Mouse (Mus musculus): ENCODE measurements at regions not wholly inside any gene's neighbourhood (a gene's known extent, or its start where the extent isn't known, plus 50 kb on each side); places are given as distances from the start of the nearest gene placed in this dataset.

DNA sequence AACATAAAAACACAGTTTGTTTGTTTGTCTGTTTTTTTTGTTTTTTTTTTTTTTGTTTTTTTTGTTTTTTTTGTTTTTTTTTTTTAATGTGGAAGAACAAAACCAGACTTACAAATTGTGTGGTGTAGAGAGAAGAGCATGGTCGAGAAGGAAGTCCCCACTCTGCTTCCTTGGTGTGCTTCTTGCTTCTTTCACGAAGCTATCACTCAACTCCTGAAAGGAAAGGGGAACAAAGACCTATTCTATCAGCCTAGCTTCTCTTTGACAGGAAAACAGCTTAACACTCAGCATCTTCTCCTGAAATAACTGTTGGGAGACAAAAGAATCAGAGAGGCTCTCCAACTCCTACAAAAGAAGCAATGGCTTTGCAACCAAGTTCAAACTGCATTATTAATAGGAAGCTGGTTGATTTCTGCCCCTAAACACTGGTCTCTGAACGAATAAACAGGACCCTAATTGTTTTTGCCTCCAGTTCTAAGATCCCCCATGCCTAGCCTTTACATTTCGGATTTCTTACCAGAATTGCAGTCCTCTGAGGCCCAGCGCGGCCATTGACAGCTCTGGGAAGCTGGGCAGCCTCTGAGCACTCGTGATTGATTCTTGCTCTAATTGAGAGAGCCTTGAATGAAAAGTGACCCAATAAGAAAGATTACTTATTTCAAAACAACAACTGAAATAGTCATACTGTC is 230.2 kb downstream of the Ttll7 start:
- H3K4me1 ChIP-seq = peaks cover 69% of the 10 kb centered on the region
- peak overlapping the region; percentile 74 for H3K27ac ChIP-seq
- peak; percentile 42 for DNase-seq (ENCODE audit: extremely low spot score, low spot score)
- 7% methylated on average over 7 of the region's 7 CpGs for WGBS
- H3K9me3 ChIP-seq = no peaks in the 10 kb centered on the region
- H3K36me3 ChIP-seq (replicated peaks) = no peaks in the 10 kb centered on the region
- H3K4me3 ChIP-seq = no peak overlapping the region
- peaks cover 12% of the 10 kb centered on the region; the same call in 1 of the 2 replicates for H3K27me3 ChIP-seq (ENCODE audit: poor library complexity, severe bottlenecking)

DNA sequence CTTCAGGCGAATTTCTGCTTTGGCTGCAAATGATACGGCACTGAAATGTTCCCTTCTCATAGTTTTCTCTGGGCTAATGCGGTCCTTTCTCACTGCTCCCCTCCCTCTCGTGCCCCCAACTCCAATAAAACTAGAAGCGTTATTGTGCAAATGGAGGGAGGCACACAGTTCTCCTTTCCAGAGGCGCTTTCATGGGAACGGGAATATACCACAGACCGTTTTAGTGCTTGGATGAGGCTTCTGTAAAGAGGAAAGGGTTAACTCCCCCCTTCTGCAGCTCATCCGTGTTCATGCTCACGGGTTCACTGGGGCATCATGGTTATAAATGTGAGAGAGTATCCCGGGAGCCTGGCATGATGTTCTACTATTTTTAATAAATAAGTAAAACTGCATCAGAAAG is 231.2 kb downstream of the Ttll7 start:
- Histone ChIP-seq H3K4me3 (peak overlapping the region; percentile 6; the same call in 1 of the 2 replicates), H3K27ac (peak overlapping the region; percentile 74)

DNA sequence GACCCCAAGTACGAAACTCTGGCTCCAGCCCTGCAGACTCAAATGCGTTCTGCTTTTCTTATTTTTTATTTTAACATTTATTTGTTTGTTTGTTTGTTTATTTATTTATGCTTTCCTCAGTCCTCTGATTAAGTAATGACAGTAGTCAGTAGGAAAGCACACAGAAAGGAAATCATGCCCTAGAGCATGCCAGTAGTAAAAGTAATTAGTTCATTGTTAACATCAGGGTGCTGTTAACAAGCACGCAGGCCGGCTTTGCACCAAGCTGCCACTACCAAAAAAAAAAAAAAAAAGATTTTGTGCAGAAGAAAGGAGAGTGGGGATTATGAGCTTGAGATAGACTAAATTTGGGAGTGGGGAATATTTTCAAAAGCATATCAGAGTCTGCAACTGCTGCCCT is 231.7 kb downstream of the Ttll7 start:
- Histone ChIP-seq H3K27me3 (ENCODE audit: poor library complexity, severe bottlenecking) (peaks cover 12% of the 10 kb centered on the region; the same call in 1 of the 2 replicates), H3K4me3 (no peak overlapping the region; the same call in 1 of the 2 replicates), H3K4me1 (peaks cover 69% of the 10 kb centered on the region), H3K27ac (0 out of 2 replicates have a peak overlapping the region, but pooled peaks have one; percentile 36), H3K36me3 (replicated peaks) (no peaks in the 10 kb centered on the region), H3K9me3 (no peaks in the 10 kb centered on the region)
- 56% methylated on average over 4 of the region's 4 CpGs for WGBS
- DNase-seq (ENCODE audit: extremely low spot score, low spot score) = no peak

More for the DNA sequence above, 231.2 kb downstream of the Ttll7 start:
- no peaks in the 10 kb centered on the region for H3K9me3 ChIP-seq
- H3K4me1 ChIP-seq = peaks cover 69% of the 10 kb centered on the region
- WGBS = 50% methylated on average over 11 of the region's 11 CpGs
- DNase-seq (ENCODE audit: extremely low spot score, low spot score) = no peak
- H3K27me3 ChIP-seq (ENCODE audit: poor library complexity, severe bottlenecking) = peaks cover 12% of the 10 kb centered on the region; the same call in 1 of the 2 replicates
- H3K36me3 ChIP-seq (replicated peaks) = no peaks in the 10 kb centered on the region

DNA sequence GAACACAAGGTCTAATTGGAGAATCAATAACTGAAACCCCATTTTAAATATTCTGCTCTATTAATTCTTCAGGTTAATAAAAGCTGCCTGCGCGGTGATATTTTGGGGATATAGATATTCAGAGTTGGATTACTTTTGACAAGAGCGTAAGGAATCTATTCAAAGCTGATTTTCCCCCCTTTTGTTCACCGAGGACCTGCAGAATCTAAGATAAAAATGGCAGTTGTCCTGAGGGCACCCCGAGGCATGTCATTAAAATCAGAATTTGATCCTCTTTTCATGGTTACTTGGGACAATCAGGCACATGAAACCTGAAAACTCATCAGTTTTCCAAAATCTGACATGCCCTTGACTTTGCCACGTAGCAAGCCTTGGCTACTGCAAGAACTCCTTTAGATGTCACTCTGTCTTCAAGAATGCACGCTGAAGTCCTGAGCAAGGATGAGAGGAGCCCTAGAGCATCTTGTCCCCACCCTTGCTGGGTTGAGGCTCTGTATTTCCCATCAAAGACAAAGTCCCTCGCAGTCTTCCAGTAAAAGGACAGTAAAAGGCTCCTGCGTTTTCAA is 232.5 kb downstream of the Ttll7 start:
- no peak for DNase-seq (ENCODE audit: extremely low spot score, low spot score)
- 0 out of 2 replicates have a peak overlapping the region, but pooled peaks have one; percentile 36 for H3K27ac ChIP-seq
- no peaks in the 10 kb centered on the region for H3K9me3 ChIP-seq
- no peaks in the 10 kb centered on the region for H3K36me3 ChIP-seq (replicated peaks)
- WGBS = 56% methylated on average over 9 of the region's 9 CpGs
- no peak overlapping the region for H3K4me3 ChIP-seq
- H3K27me3 ChIP-seq (ENCODE audit: poor library complexity, severe bottlenecking) = peaks cover 12% of the 10 kb centered on the region; the same call in 1 of the 2 replicates
- H3K4me1 ChIP-seq = peaks cover 63% of the 10 kb centered on the region

DNA sequence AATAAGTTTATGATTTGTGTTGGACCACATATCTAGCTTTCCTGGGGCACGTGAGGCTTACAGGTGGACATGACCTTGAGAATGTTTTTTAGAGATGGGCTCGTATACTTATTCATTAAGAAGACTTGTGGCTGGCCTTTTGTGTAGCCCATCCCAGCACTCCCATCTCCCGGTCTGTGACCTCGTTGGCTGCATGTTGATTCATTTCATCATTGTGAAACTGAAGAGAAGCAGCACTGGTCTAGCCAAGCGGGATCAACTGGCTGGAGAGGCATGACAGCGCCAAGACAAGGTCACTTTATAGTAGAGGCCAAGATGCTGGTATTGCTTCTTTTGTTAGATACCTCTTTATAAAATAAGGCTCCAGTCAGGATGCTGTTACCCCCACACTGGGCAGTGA is 236.0 kb downstream of the Ttll7 start:
- H3K4me3 ChIP-seq = no peak overlapping the region
- no peak for DNase-seq (ENCODE audit: extremely low spot score, low spot score)
- no peak overlapping the region for H3K27ac ChIP-seq
- H3K9me3 ChIP-seq = no peaks in the 10 kb centered on the region
- peaks cover 12% of the 10 kb centered on the region; the same call in 1 of the 2 replicates for H3K27me3 ChIP-seq (ENCODE audit: poor library complexity, severe bottlenecking)
- 83% methylated on average over 6 of the region's 6 CpGs for WGBS
- peaks cover 44% of the 10 kb centered on the region for H3K4me1 ChIP-seq
- H3K36me3 ChIP-seq (replicated peaks) = no peaks in the 10 kb centered on the region

DNA sequence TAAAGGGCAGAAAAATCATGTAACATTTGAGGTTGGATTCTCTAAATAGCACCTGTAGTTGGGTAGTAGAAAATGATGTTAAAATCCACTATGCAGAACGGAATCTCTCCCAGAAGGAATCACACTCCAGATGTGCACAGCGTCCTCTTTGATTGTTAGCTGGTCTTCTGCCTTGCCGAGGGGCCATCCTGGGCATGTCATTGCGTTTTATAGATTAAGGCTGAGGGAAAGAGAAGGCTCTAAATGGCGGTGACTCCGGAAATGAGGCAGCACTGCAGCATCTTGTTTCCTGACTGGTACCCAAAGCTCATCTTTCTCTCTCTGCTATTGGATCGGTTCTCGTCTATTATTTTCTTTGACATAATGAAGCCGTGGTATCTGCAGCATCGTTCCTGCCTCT is 237.5 kb downstream of the Ttll7 start:
- peaks cover 28% of the 10 kb centered on the region for H3K4me1 ChIP-seq

DNA sequence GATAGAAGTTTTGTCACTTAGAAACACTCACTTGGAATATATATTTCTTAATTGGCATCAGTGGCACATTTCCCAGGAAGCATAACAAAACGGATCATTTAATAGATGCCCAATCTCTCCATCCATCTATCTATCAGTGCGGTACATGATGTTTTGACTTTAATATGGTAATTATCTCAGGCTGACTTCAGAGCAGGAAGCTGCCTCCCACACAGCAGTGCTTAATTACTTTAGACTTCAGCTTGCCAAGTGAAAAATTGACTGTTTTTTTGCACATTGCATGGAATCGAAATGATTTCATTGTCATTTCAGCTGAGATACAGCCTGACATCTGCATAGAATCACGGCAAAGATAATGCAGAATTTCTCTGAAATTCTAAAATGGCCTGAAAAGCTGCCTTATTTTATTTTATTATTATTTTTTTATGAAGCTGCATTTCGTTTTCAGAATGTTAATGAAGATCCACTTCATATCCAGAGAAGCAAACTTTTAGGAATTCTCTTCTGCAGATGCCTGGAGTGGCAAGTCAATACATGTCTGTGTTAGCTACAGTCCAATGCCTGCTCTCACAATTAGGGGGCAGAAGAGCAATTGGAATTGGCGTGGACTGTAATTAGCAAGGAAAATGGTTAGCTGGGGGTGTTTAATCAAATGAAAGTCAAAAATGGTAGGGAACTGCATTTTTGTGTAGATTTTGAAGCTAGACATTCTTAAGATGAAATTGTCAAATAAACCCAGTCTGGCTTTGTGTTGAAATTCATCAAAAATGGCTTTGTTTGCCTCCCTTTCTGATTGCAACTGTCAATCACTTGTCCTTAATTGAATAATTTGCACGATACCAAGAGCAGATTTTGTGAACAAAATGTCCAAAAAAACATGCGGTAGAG is 240.3 kb downstream of the Ttll7 start:
- no peaks in the 10 kb centered on the region for H3K36me3 ChIP-seq (replicated peaks)
- H3K4me1 ChIP-seq = peaks cover 16% of the 10 kb centered on the region
- WGBS = 72% methylated on average over 8 of the region's 8 CpGs
- no peak overlapping the region for H3K4me3 ChIP-seq
- H3K27ac ChIP-seq = no peak overlapping the region
- no peak for DNase-seq (ENCODE audit: extremely low spot score, low spot score)
- H3K27me3 ChIP-seq (ENCODE audit: poor library complexity, severe bottlenecking) = no peaks in the 10 kb centered on the region; the same call in 1 of the 2 replicates
- H3K9me3 ChIP-seq = no peaks in the 10 kb centered on the region

More for the DNA sequence above, 237.5 kb downstream of the Ttll7 start:
- Histone ChIP-seq H3K27me3 (ENCODE audit: poor library complexity, severe bottlenecking) (peaks cover 12% of the 10 kb centered on the region; the same call in 1 of the 2 replicates), H3K36me3 (replicated peaks) (no peaks in the 10 kb centered on the region), H3K4me3 (no peak overlapping the region), H3K9me3 (no peaks in the 10 kb centered on the region), H3K27ac (no peak overlapping the region)
- no peak for DNase-seq (ENCODE audit: extremely low spot score, low spot score)
- WGBS = 82% methylated on average over 10 of the region's 10 CpGs

DNA sequence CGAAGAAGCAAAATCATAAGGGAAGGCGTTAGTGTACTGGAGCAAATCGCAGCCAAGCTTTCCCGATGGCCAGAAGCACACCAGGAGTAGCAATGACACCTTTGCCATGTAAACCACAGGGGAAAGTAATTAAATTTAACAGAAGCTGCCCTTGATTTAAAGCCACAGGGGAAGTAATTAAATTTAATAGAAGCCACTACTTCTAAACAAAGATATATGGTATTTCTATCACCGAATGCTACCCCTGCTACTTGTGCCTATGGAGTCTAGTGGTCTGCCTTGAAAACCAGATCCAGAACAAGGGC is 240.9 kb downstream of the Ttll7 start:
- peaks cover 17% of the 10 kb centered on the region for H3K4me1 ChIP-seq
- H3K27ac ChIP-seq = no peak overlapping the region
- H3K9me3 ChIP-seq = no peaks in the 10 kb centered on the region
- H3K27me3 ChIP-seq (ENCODE audit: poor library complexity, severe bottlenecking) = peaks cover 1% of the 10 kb centered on the region; the same call in 1 of the 2 replicates
- 81% methylated on average over 5 of the region's 5 CpGs for WGBS
- no peak overlapping the region for H3K4me3 ChIP-seq
- no peak for DNase-seq (ENCODE audit: extremely low spot score, low spot score)
- H3K36me3 ChIP-seq (replicated peaks) = no peaks in the 10 kb centered on the region

DNA sequence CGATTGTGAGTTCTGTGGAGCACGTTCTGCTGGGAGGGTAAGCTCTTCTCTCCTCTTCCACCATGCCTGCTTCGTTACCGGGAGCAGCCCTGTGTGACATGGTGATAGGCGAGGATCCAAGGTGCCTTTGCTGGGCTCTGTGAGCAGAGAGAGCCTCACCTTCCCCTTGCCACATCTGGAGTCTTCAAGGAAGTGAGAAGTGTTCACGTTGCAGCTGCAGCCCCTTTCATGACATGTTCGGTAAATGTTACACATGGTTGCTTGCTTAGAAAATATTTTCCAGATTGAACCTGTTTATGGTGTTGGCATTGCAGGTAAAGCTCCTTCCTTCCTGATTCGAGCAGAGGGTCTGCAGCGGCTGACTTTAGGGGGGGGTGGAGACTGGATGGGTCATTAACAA is 244.0 kb downstream of the Ttll7 start:
- peaks cover 29% of the 10 kb centered on the region for H3K27me3 ChIP-seq (ENCODE audit: poor library complexity, severe bottlenecking)
- peaks cover 42% of the 10 kb centered on the region for H3K4me1 ChIP-seq
- no peak overlapping the region for H3K4me3 ChIP-seq
- H3K27ac ChIP-seq = 0 out of 2 replicates have a peak overlapping the region, but pooled peaks have one; percentile 1
- no peaks in the 10 kb centered on the region for H3K9me3 ChIP-seq
- DNase-seq (ENCODE audit: extremely low spot score, low spot score) = no peak
- WGBS = 74% methylated on average over 9 of the region's 9 CpGs
- H3K36me3 ChIP-seq (replicated peaks) = no peaks in the 10 kb centered on the region

DNA sequence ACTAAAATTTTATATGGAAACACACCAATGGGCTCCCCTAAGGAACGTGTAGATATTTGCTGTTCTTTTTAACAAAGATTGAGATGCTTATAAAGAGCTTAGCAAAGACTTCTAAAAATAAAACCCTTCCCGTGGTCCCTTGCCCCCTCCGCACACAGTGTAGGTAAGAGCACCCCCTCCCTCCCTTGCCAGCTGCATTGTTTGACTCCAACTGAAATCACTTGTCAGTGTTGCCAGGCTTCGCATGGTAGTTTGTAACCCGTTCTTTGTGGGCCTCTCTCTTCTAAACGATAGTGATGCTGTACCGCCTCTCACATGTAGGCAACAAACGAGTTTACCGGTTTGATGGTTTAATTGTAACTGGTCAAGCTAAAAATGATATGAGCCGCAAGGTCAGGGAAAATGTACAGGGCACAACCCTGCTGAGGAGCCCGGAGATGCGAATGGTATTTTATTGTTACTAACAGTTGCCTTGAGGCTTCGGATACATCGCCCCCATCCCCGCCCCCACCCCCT is 246.0 kb downstream of the Ttll7 start:
- Histone ChIP-seq H3K27ac (no peak overlapping the region), H3K27me3 (ENCODE audit: poor library complexity, severe bottlenecking) (peaks cover 37% of the 10 kb centered on the region), H3K4me1 (peaks cover 38% of the 10 kb centered on the region), H3K9me3 (no peaks in the 10 kb centered on the region), H3K4me3 (0 out of 2 replicates have a peak overlapping the region, but pooled peaks have one; percentile 7), H3K36me3 (replicated peaks) (no peaks in the 10 kb centered on the region)
- no peak for DNase-seq (ENCODE audit: extremely low spot score, low spot score)
- 24% methylated on average over 15 of the region's 15 CpGs for WGBS

DNA sequence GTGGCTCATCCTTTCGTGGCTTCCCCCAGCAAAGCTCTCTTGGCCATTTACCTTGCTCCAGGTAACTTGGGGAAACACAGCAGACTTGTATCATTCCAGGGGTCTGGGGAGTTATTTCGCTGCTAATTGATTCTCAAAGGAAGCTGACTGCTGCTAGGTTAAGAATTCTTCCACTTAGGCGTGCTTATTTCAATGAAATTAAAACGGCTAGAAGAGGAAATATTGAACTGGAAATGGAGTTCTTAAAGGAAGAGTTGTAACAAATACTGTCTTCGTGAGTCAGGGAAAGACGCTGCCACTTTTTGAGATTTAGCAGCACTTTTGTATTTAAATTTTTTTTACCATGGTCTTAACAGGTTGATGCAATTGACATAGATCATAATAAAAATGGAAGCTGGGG is 246.4 kb downstream of the Ttll7 start:
- Histone ChIP-seq H3K36me3 (replicated peaks) (no peaks in the 10 kb centered on the region), H3K27ac (no peak overlapping the region)
- DNase-seq (ENCODE audit: extremely low spot score, low spot score) = no peak

DNA sequence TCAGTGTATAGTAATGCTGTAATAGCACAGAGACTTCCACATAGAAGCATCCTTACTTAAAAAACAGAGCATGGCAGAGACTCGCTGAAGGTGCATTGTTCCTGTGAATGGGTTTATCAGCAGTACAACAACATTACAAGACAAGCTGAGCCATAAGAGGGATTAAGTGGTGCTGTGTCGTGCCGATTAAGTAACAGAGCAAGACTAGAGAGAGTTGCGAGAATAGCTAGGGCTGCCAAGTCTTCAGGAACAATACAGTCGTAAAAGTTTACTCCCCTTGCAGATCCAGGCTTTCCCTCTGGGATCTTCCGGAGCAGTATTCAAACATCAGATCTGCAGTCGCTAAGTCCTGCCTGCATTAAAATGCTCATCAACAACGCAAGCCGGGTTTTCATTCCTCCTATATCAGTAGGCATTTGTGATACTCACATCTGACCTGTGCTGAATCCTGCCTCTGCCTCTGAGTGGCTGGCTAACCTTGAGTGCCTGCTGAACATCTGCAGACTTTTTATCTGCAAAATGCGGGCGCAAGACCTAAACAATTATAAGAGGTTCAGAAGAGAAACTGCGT is 247.1 kb downstream of the Ttll7 start:
- Histone ChIP-seq H3K4me3 (no peak overlapping the region), H3K27me3 (ENCODE audit: poor library complexity, severe bottlenecking) (peaks cover 37% of the 10 kb centered on the region), H3K36me3 (replicated peaks) (no peaks in the 10 kb centered on the region), H3K9me3 (no peaks in the 10 kb centered on the region), H3K4me1 (peaks cover 42% of the 10 kb centered on the region), H3K27ac (no peak overlapping the region)
- DNase-seq (ENCODE audit: extremely low spot score, low spot score) = no peak
- 31% methylated on average over 12 of the region's 12 CpGs for WGBS

More for the DNA sequence above, 246.4 kb downstream of the Ttll7 start:
- 0 out of 2 replicates have a peak overlapping the region, but pooled peaks have one; percentile 7 for H3K4me3 ChIP-seq
- H3K4me1 ChIP-seq = peaks cover 41% of the 10 kb centered on the region
- no peaks in the 10 kb centered on the region for H3K9me3 ChIP-seq
- peaks cover 37% of the 10 kb centered on the region for H3K27me3 ChIP-seq (ENCODE audit: poor library complexity, severe bottlenecking)
- 31% methylated on average over 6 of the region's 6 CpGs for WGBS

Data from forebrain, embryonic 10.5 days (tissue).